Mouse (Mus musculus) MEL (cell line): ENCODE results near the gene Cmtm2a. TPM values are rescaled to one million over a fixed set of nuclear protein-coding genes. Genes with fewer than 3 reads are reported as not detected.

Source experiments
- DNase-seq: peaks from one replicate; pipeline ENCODE4 v3.0.0; 2011; ENCODE audit warnings: low read depth, low spot score
- H3K27ac ChIP-seq: 2 replicates; pipeline ENCODE4 v1.5.1; 2012; ENCODE audit warnings: low read depth, mild to moderate bottlenecking, control low read depth, low read length, moderate library complexity; ENCODE audit not compliant: control insufficient read depth
- H3K27me3 ChIP-seq, 2 experiments: fragments of 150-350 bp in 1 of 2; sonication (generic) in 1 of 2; 2 replicates each; pipeline ENCODE4 v1.6.1; 2012; ENCODE audit warnings: low read length in 2 of 2, mild to moderate bottlenecking in 2 of 2, improper control_type of control experiment in 1 of 2, moderate library complexity in 1 of 2; ENCODE audit not compliant: insufficient read depth in 2 of 2, control insufficient read depth in 1 of 2
- H3K36me3 ChIP-seq, 2 experiments: 2 replicates each; pipeline ENCODE4 v1.6.1; 2012 to 2014; ENCODE audit warnings: low read length in 2 of 2, improper control_type of control experiment in 1 of 2, inconsistent platforms in 1 of 2, mild to moderate bottlenecking in 1 of 2; ENCODE audit not compliant: insufficient read depth in 2 of 2, control insufficient read depth in 1 of 2
- H3K4me1 ChIP-seq, 2 experiments: fragments of 150-350 bp in 1 of 2; sonication (generic) in 1 of 2; 2 replicates each; pipeline ENCODE4 v1.6.1; 2012; ENCODE audit warnings: low read length in 2 of 2, improper control_type of control experiment in 1 of 2, mild to moderate bottlenecking in 1 of 2; ENCODE audit not compliant: insufficient read depth in 2 of 2, control insufficient read depth in 1 of 2
- H3K4me3 ChIP-seq, 2 experiments: fragments of 150-350 bp in 1 of 2; sonication (generic) in 1 of 2; 2 replicates each; pipeline ENCODE4 v1.5.1; 2012; ENCODE audit warnings: low read depth in 2 of 2, low read length in 2 of 2, mild to moderate bottlenecking in 2 of 2, moderate library complexity in 2 of 2, control low read depth in 1 of 2, improper control_type of control experiment in 1 of 2; ENCODE audit not compliant: control insufficient read depth in 1 of 2, insufficient read depth in 1 of 2
- H3K79me2 ChIP-seq: 2 replicates; pipeline ENCODE4 v1.6.1; 2012; ENCODE audit warnings: mild to moderate bottlenecking, low read length, moderate library complexity; ENCODE audit not compliant: control insufficient read depth, poor library complexity, insufficient read depth
- H3K9ac ChIP-seq: 2 replicates; pipeline ENCODE4 v1.6.1; 2012; ENCODE audit warnings: low read depth, mild to moderate bottlenecking, control low read depth, low read length, moderate library complexity; ENCODE audit not compliant: control insufficient read depth, poor library complexity, severe bottlenecking
- H3K9me3 ChIP-seq: fragments of 150-350 bp; sonication (generic); replicated peaks from 2 replicates; pipeline ENCODE4 v1.6.1; 2012; ENCODE audit warnings: mild to moderate bottlenecking, low read length, improper control_type of control experiment, moderate library complexity; ENCODE audit not compliant: insufficient read depth
- E2F4 ChIP-seq: IDR thresholded peaks from 2 replicates; pipeline ENCODE4 v1.6.1; 2011; ENCODE audit warnings: low read depth, low read length, improper control_type of control experiment, borderline replicate concordance
- ELF1 ChIP-seq: IDR thresholded peaks from 2 replicates; pipeline ENCODE4 v1.6.1; 2014; ENCODE audit warnings: low read depth, mild to moderate bottlenecking, inconsistent platforms, low read length, improper control_type of control experiment, moderate library complexity
- EP300 ChIP-seq, 2 experiments: IDR thresholded peaks; 2 replicates each; pipeline ENCODE4 v1.6.1; 2011; ENCODE audit warnings: improper control_type of control experiment in 2 of 2, low read length in 2 of 2, low read depth in 1 of 2, mild to moderate bottlenecking in 1 of 2
- GATA1 ChIP-seq: IDR thresholded peaks from 2 replicates; pipeline ENCODE4 v1.6.1; 2011; ENCODE audit warnings: low read depth, low read length, improper control_type of control experiment
- MAZ ChIP-seq: IDR thresholded peaks from 2 replicates; pipeline ENCODE4 v1.6.1; 2012; ENCODE audit warnings: low read depth, mild to moderate bottlenecking, inconsistent platforms, low read length, improper control_type of control experiment
- NELFE ChIP-seq: IDR thresholded peaks from 2 replicates; pipeline ENCODE4 v1.6.1; 2011; ENCODE audit warnings: low read depth, low read length, improper control_type of control experiment
- NRF1 ChIP-seq: IDR thresholded peaks from 2 replicates; pipeline ENCODE4 v1.6.1; 2014; ENCODE audit warnings: low read depth, mild to moderate bottlenecking, inconsistent platforms, low read length, improper control_type of control experiment, moderate library complexity; ENCODE audit not compliant: poor library complexity, insufficient read depth, severe bottlenecking
- TBP ChIP-seq: IDR thresholded peaks from 2 replicates; pipeline ENCODE4 v1.8.0; 2011; ENCODE audit warnings: low read depth, low read length, improper control_type of control experiment
- ZKSCAN1 ChIP-seq: IDR thresholded peaks from 2 replicates; pipeline ENCODE4 v1.6.1; 2012; ENCODE audit warnings: low read depth, mild to moderate bottlenecking, inconsistent platforms, low read length, improper control_type of control experiment, moderate library complexity
- polyA plus RNA-seq, 2 experiments: library from polyadenylated mRNA; stranded (reverse) in 1 of 2; unstranded in 1 of 2; fragments of >175 nt in 1 of 2; fragments of >200 nt in 1 of 2; gene quantifications; 2 replicates each; pipeline versions ENCODE4 v1.2.1 to v1.2.4; 2012; ENCODE audit warnings: low replicate concordance in 2 of 2, low read depth in 1 of 2; ENCODE audit not compliant: insufficient read length in 2 of 2, insufficient read depth in 1 of 2, missing spikeins in 1 of 2
- total RNA-seq: library from RNA; depleted of rRNA; stranded (reverse); fragments of 300-350 nt; gene quantifications from 2 replicates; pipeline ENCODE4 v1.2.3, GENCODE M21; 2012; rRNA removed

Cmtm2a gene
- total and polyA plus RNA-seq, 3 experiments = not detected

DNA sequence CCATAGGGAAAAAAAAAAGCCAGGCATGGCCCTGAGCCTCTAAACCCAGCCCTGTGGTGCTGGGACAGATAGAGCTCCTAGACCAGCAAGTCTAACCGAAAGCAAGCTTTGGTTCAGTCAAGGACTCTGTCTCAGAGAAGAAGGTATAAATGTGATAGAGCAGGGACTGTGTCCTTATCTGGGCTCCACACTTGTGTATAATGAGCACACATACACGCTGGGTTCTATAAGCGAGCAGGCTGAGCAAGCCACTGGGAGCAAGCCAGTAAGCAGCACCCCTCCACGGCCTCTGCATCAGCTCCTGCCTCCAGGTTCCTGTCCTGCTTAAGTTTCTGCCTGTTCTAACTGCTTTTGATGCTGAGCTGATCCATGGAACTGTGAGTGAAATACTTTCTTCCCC, 60.9 kb downstream of the Cmtm2a start:
- Histone ChIP-seq H3K4me1 (peaks cover 10 to 15% of the 10 kb centered on the region in 2 experiments), H3K9me3 (no peaks in the 10 kb centered on the region)

More for the DNA sequence above, 60.9 kb downstream of the Cmtm2a start:
- Histone ChIP-seq H3K27me3 (no peaks in the 10 kb centered on the region), H3K9ac (no peak overlapping the region), H3K27ac (no peak overlapping the region; the same call in none of the 2 replicates), H3K36me3 (peaks cover 9 to 10% of the 10 kb centered on the region in 2 experiments), H3K4me3 (no peak overlapping the region), H3K79me2 (no peaks in the 10 kb centered on the region)
- DNase-seq = peak; percentile 61
- no peak for TF ChIP-seq TBP
- no peak for TF ChIP-seq NELFE
- no peak for TF ChIP-seq E2F4
- TF ChIP-seq GATA1 = 0 out of 2 replicates have a peak, but pooled peaks have one; percentile 31
- 0 out of 4 replicates have a peak, but pooled peaks of 1 of the 2 experiments have one; percentile 21 for TF ChIP-seq EP300 (IDR thresholded peaks at IDR 0.05; ENCODE audit: low read depth in 1 of 2, low read length in 2 of 2)
- no peak for TF ChIP-seq MAZ
- no peak for TF ChIP-seq ELF1
- no peak for TF ChIP-seq NRF1
- TF ChIP-seq ZKSCAN1 = no peak

Other genes with a start within 250 kb of the Cmtm2a start
- gene Cdh5, start 191.6 kb downstream of the Cmtm2a start, total RNA-seq = not detected in 2 replicates
- not detected for gene Cdh5, start 191.6 kb downstream of the Cmtm2a start, polyA plus RNA-seq
- gene Bean1, start 122.7 kb downstream of the Cmtm2a start, total RNA-seq = not detected in 2 replicates
- gene Bean1, start 122.7 kb downstream of the Cmtm2a start, polyA plus RNA-seq = not detected
- 17.6 and 18.6 TPM in 2 replicates for gene Tk2, start 44.6 kb downstream of the Cmtm2a start, total RNA-seq
- gene Tk2, start 44.6 kb downstream of the Cmtm2a start, polyA plus RNA-seq = 10 to 100 TPM in 1 of 2 experiments, not detected in 1; 26.8 TPM
- 26.9 and 30.1 TPM in 2 replicates for gene Cklf, start 42.3 kb downstream of the Cmtm2a start, total RNA-seq
- 10 to 100 TPM in 1 of 2 experiments, not detected in 1; 27.1 TPM for gene Cklf, start 42.3 kb downstream of the Cmtm2a start, polyA plus RNA-seq
- gene Gm45711, start 16.9 kb upstream of the Cmtm2a start, total RNA-seq = not detected in 2 replicates
- gene Gm45711, start 16.9 kb upstream of the Cmtm2a start, polyA plus RNA-seq = not detected
- not detected in 2 replicates for gene Cmtm1, start 17.0 kb upstream of the Cmtm2a start, total RNA-seq
- not detected for gene Cmtm1, start 17.0 kb upstream of the Cmtm2a start, polyA plus RNA-seq
- not detected in 2 replicates for gene Gm11020, start 28.4 kb upstream of the Cmtm2a start, total RNA-seq
- gene Gm11020, start 28.4 kb upstream of the Cmtm2a start, polyA plus RNA-seq = not detected
- gene Cmtm2b, start 29.0 kb upstream of the Cmtm2a start, total RNA-seq = not detected in 2 replicates
- not detected for gene Cmtm2b, start 29.0 kb upstream of the Cmtm2a start, polyA plus RNA-seq
- 13.2 and 17.9 TPM in 2 replicates for gene Cmtm3, start 46.2 kb upstream of the Cmtm2a start, total RNA-seq
- gene Cmtm3, start 46.2 kb upstream of the Cmtm2a start, polyA plus RNA-seq = 10 to 100 TPM in 1 of 2 experiments, not detected in 1; 56.3 TPM
- 6.4 and 6.5 TPM in 2 replicates for gene Cmtm4, start 102.6 kb upstream of the Cmtm2a start, total RNA-seq
- 10 to 100 TPM; 12.0 to 31.1 TPM for gene Cmtm4, start 102.6 kb upstream of the Cmtm2a start, polyA plus RNA-seq
- 19.3 and 22.4 TPM in 2 replicates for gene Dync1li2, start 149.9 kb upstream of the Cmtm2a start, total RNA-seq
- gene Dync1li2, start 149.9 kb upstream of the Cmtm2a start, polyA plus RNA-seq = 10 to 100 TPM in 1 of 2 experiments, not detected in 1; 23.8 TPM
- gene Terb1, start 216.7 kb upstream of the Cmtm2a start, total RNA-seq = not detected in 2 replicates
- gene Terb1, start 216.7 kb upstream of the Cmtm2a start, polyA plus RNA-seq = not detected
- 41.9 and 49.7 TPM in 2 replicates for gene Nae1, start 241.5 kb upstream of the Cmtm2a start, total RNA-seq
- gene Nae1, start 241.5 kb upstream of the Cmtm2a start, polyA plus RNA-seq = 10 to 100 TPM in 1 of 2 experiments, not detected in 1; 39.2 TPM
- gene Car7, start 241.5 kb upstream of the Cmtm2a start, total RNA-seq = 2.9 and 3.1 TPM in 2 replicates
- 1 to 10 TPM in 1 of 2 experiments, not detected in 1; 2.4 TPM for gene Car7, start 241.5 kb upstream of the Cmtm2a start, polyA plus RNA-seq